Mouse (Mus musculus): ENCODE results near the gene Bmpr2. TPM values are rescaled to one million over a fixed set of nuclear protein-coding genes. Genes with fewer than 3 reads are reported as not detected.
"Not testable (repeated sequence)": the region's sequence is repeated elsewhere in the genome, so short reads cannot be mapped to it uniquely, and the experiment has no call there.

The Bmpr2 gene
- 10 to 100 TPM; 32.2 to 32.6 TPM for total RNA-seq (2021)
- long read RNA-seq, experiment 1, full-length matches to known transcripts = 2 of 6 reads
- long read RNA-seq, experiment 1, partial matches to known transcripts = 2 of 6 reads
- long read RNA-seq, experiment 1, other reads (novel, unspliced or antisense) = 2 of 6 reads
- long read RNA-seq, experiment 2, partial matches to known transcripts = 1 of 3 reads
- long read RNA-seq, experiment 2, other reads (novel, unspliced or antisense) = 2 of 3 reads

DNA sequence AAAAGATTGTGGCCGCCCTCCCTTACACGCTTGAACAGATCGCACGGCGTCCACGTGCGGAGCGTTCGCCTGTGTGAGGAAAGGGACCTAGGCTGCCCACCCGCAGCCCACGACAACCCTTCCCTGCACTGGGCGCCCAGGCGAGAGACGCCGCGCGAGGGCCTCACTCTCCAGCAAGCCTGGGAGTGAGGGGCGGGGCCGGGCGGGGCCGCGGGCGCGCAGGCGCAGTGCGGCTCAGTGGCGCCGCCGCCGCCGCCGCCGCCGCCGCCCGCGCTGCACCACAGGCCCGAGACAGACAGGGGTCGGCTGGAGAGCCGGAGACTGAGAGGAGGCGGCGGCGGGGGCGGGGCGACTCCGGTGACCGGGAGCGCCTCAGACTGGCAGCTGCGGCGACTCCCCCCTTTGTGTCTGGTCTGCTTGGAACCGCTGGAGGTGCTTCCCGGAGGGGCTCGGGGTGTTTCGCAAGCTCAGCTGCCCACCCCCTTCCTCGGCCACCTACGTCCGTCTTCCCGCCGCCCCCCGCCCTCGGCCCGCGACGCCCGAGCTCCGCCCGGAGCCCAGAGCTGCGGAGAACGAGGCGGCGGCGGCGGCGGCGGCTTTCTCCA is at the start of gene Bmpr2:
Gene Bmpr2, plus strand, starts transcription at position 237 of the 605 bp plus-strand sequence.
- intact Hi-C loops (cut with DNase I; ENCODE audit: low total_unique reads) = loop anchor here (10.0 kb wide), 1 partner anchor 52 kb away; no protein-coding TSS in a partner anchor
- peak; percentile 92 for DNase-seq

DNA sequence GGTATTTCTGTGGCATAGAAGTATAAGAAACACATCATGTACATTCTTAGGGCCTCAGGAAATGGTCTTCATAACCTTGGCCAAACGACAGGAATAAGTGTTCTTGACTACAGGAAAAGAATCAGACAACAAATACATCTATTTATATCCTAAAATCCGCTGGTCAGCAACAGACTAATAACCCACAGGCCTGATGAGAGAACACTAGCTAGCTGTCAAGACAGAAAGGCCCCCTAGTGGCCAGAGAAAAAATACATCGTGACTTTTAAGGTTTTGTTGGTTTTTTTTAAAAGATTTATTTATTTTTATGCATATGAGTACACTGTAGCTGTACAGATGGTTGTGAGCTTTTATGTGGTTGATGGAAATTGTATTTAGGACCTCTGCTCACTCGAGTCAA is 43.3 kb upstream of the Bmpr2 start:
- intact Hi-C loops (cut with DNase I; ENCODE audit: low total_unique reads) = no loop called here
- DNase-seq = no peak

DNA sequence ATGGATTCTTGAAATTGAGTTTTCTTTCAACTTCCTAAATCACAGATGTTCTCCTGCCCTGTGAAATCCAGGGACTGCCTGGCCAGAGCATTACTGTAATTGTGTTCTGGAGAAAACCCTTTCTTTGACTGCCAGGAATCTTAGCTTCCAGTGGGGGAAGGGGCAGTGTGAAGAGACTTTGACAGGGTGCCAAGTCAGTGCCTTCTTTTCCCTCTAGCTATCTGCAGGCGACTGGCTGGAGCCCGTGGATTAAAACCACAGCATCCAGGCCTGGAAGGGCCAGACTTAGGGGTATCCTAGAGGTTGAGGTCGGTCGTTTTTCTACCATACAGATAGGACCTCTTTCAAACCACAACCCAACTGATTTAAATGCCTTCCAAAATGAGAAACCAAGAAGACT is 37.5 kb upstream of the Bmpr2 start:
- DNase-seq = no peak
- intact Hi-C loops (cut with DNase I; ENCODE audit: low total_unique reads) = no loop called here

DNA sequence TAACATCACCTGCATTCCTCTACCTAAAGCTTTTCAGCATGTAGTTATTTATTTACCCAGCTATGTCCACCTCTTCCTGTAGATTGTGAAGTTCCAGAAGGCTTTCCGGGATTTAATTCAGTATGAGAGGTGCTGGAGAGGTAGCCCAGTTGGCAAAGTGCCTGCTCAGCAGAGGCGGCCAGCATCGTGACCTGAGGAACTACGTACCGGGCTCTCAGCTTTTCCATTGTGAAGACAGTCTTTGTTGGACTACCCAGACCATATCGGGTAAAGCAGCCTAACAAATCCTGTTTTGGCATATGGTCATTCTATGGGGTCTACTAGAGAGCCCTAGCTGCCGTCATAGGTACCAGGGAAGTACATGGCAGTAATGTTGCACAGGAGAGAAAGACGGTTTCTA is 33.1 kb upstream of the Bmpr2 start:
- intact Hi-C loops (cut with DNase I; ENCODE audit: low total_unique reads) = no loop called here
- no peak for DNase-seq

DNA sequence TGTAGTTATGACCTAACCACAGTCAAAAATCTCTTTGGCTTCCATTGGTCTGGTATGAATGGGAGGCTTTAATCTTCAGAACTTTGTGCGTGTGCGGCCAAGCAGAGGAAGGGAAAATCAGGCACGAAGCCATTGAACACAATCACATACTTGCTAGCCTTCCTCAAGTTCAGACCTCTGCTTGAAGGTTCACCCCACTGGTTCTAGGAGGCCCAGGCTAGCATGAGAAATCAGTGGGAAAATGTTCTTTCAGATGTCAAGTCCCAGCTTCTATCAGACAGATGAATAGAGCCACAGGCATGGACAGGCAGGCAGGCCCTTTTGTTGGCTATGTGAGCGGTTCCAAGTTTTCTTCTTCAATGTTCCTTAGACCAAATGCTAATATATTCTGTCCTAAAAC is 32.5 kb upstream of the Bmpr2 start:
- intact Hi-C loops (cut with DNase I; ENCODE audit: low total_unique reads) = no loop called here
- DNase-seq = no peak

DNA sequence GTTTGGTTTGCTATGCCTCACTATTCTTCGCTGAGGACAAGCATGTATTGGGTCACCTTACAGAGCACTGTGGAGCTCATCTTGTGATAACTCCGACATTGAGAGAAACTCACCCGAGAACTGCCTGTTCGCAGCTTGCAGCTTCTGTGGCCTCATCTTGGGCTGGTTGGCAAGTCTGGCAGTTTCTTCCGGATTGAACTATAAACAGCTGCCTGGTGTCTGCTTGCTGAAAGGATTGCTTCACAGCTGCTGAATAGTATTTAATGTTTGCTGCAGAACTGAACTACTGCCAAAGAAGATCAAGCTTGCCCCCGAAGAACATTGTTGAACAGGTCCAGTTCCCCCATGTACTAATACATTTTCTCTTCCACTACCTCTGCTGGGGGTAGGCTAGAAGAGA is 29.1 kb upstream of the Bmpr2 start:
- DNase-seq = peak; percentile 7
- intact Hi-C loops (cut with DNase I; ENCODE audit: low total_unique reads) = no loop called here

DNA sequence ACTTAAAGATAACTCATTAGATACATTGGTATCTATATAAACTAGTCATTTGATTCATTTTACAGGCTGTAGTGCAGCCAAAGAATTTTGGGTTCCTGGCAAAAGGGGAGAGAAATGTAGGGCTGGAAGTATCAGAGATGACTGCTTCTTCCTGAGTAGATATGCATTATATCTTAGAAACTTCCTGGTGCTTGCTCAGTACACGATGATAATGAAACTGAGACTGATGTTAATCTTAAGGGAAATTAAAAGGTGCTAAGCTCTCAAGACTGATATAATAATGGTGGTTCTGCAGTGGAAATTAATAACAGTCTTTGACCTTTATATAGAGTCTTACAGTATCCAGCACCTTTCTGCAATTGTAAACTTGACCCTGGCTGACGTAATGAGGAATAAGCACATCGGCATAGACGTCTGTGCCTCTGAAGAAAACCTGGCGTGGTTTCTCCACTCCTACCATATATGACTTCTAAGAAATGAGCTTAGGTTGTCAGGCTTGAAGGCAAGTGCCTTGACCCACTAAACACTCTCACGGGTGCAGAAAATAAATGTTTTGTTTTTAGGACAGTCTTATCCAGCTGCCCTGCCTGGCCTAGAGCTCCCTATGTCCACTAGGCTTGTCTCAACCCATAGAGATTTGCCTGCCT is 24.3 kb upstream of the Bmpr2 start:
- intact Hi-C loops (cut with DNase I; ENCODE audit: low total_unique reads) = no loop called here

DNA sequence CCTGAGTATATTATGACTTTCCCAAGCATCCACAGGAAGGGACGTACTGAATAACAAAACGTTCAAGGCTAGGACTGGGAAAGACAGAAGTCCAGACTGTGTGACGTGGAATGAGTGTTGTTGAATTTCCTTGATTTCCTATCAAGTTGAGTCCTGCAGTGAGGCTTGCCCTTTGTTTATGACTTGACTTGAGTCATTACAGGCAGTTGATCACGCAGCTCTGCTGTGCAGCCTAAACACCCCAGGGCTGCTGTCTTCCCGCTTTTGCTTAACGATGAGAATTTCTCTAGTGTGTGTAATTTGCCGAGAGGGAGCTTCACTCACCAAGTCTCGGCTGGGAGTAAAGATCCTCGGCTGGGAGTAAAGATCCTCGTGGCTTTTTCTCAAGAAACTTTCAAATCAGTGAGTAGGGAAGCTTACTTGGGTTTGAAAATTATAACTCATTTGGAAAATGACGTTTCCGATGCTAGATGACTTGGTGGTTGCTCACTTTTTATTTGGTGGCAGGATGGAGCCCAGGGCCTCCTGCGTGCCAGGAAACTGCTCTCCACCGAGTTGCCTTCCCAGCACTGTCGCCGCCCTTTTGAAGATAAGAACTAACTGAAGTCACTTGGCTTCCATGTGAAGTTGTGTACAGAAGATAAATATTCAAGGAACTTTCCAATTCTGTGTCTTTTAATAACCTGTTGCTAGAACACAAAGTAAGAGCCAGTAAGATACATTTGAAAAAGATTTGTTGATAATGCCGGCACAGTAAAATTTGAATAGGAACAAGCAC is 23.4 kb upstream of the Bmpr2 start:
- intact Hi-C loops (cut with DNase I; ENCODE audit: low total_unique reads) = no loop called here
- DNase-seq = no peak

More for the DNA sequence above, 24.3 kb upstream of the Bmpr2 start:
- DNase-seq = no peak

DNA sequence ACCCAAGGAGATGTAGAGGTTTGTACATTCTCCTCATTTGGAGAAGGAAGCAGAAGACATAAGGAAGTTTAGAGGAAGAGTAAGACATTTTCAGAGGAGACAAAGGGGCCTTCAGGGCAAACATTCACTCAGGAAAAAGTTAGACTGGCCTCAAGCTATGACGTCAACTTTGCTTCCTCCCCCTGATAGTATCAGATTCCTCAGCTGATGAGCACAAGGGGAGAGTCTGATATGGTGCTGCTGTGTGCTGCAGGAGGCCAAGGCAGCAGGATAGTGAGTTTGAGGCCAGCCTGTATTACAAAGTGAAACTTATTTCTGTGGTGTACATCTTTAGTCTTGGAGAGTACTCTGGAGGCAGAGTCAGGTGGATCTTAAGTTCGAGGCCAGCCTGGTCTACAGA is 14.2 kb upstream of the Bmpr2 start:
- no peak for DNase-seq
- intact Hi-C loops (cut with DNase I; ENCODE audit: low total_unique reads) = no loop called here

DNA sequence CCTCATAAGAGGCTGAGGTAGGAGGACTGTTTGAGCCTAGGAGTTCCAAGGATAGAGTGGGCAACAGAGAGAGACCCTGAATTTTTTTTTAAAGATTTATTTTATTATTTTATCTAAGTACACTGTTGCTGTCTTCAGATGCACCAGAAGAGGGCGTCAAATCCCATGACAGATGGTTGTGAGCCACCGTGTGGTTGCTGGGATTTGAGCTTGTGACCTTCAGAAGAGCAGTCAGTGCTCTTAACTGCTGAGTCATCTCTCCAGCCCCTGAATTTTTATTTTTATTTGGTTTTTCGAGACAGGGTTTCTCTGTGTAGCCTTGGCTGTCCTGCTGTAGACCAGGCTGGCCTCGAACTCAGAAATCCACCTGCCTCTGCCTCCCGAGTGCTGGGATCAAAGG is 13.5 kb upstream of the Bmpr2 start:
- intact Hi-C loops (cut with DNase I; ENCODE audit: low total_unique reads); DNase-seq: not testable (repeated sequence)

DNA sequence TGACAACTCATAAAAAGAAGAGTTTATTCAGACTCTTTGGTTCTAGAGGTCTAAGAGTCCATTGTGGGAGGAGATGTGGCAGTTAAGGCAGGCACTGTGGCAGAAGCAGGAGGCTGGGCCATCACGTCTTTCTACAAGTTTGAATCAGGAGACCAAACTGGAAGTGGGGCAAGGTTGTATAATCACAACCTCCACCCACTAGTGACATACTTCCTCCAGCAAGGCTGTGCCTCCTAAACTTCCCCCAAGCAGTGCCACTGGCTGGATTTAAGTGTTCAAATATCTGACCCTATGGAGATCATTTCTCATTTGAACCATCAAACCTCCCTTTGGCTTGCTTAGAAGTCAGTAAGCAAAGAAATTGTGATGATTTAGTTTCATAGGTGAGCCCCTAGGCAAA is 7.9 kb upstream of the Bmpr2 start:
- DNase-seq = no peak
- intact Hi-C loops (cut with DNase I; ENCODE audit: low total_unique reads) = no loop called here

DNA sequence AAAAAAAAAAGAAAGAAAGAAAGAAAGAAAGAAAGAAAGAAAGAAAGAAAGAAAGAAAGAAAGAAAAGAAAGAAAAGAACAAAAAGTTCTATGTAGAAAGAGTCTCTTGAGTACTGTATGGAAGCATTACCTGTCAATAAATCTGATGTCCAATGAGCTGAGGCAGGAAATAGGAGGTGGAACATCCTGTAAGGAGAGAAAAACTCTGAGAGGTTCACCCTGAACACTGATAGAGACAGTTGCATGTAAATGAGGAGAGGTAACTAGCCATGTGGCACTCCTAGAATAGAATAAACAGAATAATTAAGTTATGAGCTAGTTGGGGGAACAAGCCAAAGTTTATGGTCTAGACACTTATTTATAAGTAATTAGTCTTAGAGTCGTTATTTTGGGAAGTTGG is 4.9 kb upstream of the Bmpr2 start:
- no peak for DNase-seq
- intact Hi-C loops (cut with DNase I; ENCODE audit: low total_unique reads) = no loop called here

DNA sequence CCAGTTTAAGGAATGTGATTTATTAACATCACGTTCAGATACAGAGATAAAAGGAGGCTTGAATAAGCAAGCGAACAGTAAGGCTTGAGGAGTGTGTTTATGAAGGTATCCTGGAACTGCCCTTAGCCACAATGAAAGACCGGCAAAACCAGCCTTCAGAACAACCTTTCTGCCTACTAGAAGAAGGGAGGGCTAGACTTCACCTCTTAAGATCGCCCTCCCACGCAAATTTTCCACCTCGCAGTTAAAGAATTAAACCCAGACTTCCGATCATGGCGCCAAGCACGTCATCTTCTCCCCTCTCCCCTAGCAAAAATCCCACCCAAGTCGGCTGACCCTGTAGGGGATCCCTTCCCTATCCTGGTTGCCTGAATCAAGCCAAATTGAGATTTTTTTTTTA is 992 bp upstream of the Bmpr2 start:
- intact Hi-C loops (cut with DNase I; ENCODE audit: low total_unique reads) = loop anchor here (10.0 kb wide), 1 partner anchor 53 kb away; no protein-coding TSS in a partner anchor
- DNase-seq = no peak

DNA sequence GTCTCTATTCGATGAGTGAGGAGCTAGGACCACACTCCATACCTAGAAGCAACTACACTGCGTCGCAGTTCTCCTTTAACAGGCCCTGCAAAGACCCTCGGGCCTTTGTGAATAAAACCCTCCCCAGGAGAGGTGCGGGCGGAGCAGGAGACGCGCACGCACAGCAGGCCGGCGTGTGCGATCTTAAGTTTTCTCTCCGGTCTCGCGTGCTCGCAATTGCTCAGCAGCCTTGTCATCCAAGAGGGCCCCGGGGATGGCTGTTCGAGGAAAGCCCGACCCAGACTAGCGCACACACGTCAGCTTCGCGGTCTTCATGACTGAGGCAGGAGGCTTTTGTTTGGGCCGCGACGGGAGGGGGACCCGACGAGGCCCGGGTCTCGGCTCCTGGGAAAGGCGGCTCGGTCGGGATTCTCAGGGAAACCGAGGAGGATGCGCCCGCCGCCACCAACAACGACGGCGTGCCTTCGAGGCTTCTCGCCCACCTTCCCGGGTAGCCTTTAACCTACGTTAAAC is 493 bp upstream of the Bmpr2 start:
- intact Hi-C loops (cut with DNase I; ENCODE audit: low total_unique reads) = loop anchor here (10.0 kb wide), 1 partner anchor 52 kb away; no protein-coding TSS in a partner anchor
- peak; percentile 53 for DNase-seq

DNA sequence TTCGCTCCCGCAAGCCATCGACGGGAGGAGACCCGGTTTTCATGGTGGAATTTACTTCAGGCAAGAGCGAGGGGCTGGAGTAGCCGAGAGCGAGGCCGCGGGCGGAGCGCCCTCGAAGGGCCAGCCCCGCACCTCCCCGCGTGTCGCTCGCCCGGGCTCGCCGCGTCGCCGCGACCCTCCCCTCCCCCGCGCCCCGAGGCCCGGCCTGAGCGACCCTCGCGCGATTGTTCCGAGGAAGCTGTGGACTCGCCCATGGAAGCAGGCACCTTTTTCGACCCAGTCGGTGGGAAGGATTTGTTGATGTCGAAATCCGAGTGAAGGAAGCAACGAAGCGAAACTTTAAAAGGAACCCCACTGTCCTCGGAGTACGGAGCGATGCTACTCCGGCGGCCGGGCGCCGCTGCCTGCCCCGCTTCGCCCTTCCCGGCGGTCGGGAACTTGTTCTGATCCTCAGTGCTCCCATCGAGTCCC is 616 bp downstream of the Bmpr2 start:
- intact Hi-C loops (cut with DNase I; ENCODE audit: low total_unique reads) = loop anchor here (10.0 kb wide), 1 partner anchor 51 kb away; no protein-coding TSS in a partner anchor
- DNase-seq = peak; percentile 43

DNA sequence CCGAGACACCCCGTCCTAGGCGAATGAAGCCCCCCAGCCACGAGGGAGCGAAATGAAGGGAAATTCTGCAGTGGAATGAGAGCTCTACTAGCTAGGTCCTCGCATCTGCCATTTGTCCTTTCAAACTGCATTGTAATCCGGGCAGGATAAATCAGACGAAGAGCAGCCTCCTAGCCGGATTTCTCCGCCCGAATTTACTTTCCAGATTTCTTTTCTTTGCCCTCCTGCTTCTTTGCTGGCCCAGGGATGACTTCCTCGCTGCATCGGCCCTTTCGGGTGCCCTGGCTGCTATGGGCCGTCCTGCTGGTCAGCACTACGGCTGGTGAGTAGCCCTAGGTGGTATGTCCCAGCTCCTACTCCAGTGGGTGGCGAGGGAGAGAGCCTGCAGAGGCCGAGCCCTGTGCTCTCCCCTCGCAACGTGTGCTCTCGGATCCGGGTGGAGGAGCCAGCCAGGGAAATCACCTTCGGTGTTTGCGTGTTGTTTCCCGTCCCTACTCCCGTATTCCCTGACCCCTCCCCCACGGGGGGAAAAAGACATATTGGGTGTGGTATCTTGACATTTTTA is 1.3 kb downstream of the Bmpr2 start:
- peak; percentile 19 for DNase-seq
- intact Hi-C loops (cut with DNase I; ENCODE audit: low total_unique reads) = loop anchor here (10.0 kb wide), 1 partner anchor 50 kb away; no protein-coding TSS in a partner anchor

DNA sequence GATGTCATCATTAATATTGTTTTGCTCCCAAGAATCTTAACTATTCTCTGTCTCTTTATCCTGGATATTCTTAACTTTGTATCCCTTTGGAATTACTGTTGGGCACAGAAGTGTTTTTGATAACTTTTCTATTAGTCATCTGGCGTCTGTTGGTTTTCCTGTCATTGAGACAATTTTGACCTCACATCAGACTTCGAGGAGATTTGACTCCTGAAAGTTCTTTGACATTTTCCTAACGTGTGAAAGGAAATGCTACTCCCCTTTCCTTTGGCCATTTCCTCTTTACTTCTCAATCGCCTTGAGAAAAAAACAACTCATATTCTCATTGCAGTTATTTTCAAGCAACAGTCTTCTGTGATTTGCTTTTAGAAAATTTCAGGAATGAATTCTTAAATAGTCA is 2.1 kb downstream of the Bmpr2 start:
- intact Hi-C loops (cut with DNase I; ENCODE audit: low total_unique reads) = loop anchor here (10.0 kb wide), 1 partner anchor 50 kb away; no protein-coding TSS in a partner anchor
- DNase-seq = no peak

DNA sequence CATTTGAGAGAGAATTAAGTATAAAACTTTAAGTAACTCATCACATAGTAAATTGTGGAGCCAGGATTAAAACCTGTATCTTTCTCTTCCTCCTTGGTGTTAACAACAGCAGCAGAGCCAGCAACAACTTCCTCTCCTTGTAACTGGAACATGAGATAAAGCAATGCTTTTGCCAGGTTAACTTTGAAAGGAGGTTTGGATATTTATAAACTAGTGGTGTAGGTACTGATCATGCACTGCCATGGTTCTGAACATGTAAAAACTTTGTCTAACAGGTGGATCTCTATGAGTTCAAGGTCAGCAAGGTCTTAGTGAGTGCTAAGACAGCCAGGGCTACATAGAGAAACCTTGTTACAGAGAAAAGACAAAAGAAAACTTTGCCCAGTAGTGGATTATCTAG is 3.4 kb downstream of the Bmpr2 start:
- DNase-seq = no peak
- intact Hi-C loops (cut with DNase I; ENCODE audit: low total_unique reads) = loop anchor here (10.0 kb wide), 1 partner anchor 48 kb away; no protein-coding TSS in a partner anchor

DNA sequence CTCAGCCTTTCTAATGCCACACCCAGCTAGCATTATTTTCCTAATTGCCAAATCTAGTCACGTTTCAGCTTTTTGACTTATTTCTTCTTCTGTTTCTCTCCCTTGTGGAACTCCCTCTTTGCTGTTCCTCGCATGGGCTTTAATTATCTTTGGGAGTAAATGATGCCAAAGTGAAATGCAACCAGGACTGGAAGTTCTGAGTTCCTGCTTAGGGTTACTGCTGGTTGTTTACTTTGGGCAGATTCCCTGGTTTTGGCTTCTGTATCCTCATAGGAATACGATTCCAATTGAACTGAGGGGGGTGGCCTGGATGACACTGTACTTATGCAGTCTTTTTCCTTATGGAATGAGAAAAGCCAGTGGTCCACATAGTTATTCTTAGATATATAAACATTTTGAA is 8.7 kb downstream of the Bmpr2 start:
- intact Hi-C loops (cut with DNase I; ENCODE audit: low total_unique reads) = no loop called here

More for the DNA sequence above, 8.7 kb downstream of the Bmpr2 start:
- no peak for DNase-seq
